10 mouse cellular contexts compared by ENCODE assay signal in the genomic region with DNA sequence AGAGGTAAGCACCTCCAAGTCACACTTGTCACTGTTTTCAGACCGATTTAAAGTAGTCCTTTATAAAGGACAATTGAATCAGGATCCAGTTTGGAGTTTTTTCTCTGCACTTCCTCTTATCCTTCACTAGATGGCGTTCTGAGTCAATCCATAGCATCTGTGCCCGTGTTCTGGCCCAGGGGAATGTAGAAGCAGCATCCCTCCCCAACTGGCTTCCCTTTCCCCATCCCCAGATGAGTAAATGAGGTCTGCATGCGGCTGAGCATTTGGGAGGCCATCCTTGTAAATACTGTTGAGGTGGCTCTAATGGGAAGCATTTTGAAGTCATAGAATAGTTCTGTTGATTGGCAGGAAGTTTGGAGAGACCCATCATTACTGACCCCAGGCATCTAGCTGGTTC.
DNase-seq lines count a peak whose midpoint lies in the region; ATAC-seq and TF ChIP-seq lines count a peak whose summit lies in the region.
"Had no signal": no experiment of that assay in that cellular context is flagged by ENCODE, and none has a peak within 500 bp of the region (broad histone marks: within the 10 kb centered on the region; RNA-seq: fewer than 3 reads in every experiment).

No protein-coding gene starts in this region.

- no peak for TF ChIP-seq EP300 in heart, adult 2 months (IDR thresholded peaks at IDR 0.05; ENCODE audit: insufficient read depth, low read depth, low read length)

- H3K27ac ChIP-seq in heart, adult 2 months, result no peak overlapping the region
- H3K27ac ChIP-seq in heart, embryonic 12.5 days (ENCODE audit: poor library complexity, severe bottlenecking), result no peak overlapping the region
- no peak overlapping the region for H3K27ac ChIP-seq in midbrain, postnatal 0 days (ENCODE audit: low read depth, low read length)
- H3K27ac ChIP-seq in midbrain, embryonic 11.5 days (ENCODE audit: low read depth, low read length), result no peak overlapping the region
- no peak overlapping the region for H3K27ac ChIP-seq in neural tube, embryonic 11.5 days (ENCODE audit: low read depth, low read length)
- H3K27ac ChIP-seq: limb, embryonic 13.5 days; stomach, embryonic 15.5 days had no signal

- TF ChIP-seq CTCF in heart, adult 2 months (IDR thresholded peaks at IDR 0.05), result peak; percentile 88
- peak; percentile 82 for TF ChIP-seq CTCF in midbrain, postnatal 0 days (IDR thresholded peaks at IDR 0.05)

- DNase-seq in heart, adult 2 months, result no peak
- DNase-seq in midbrain, postnatal 0 days (ENCODE audit: low spot score), result peak; percentile 56
- DNase-seq in midbrain, embryonic 11.5 days (ENCODE audit: low spot score, missing footprints), result no peak
- DNase-seq in embryo, embryonic 10.5 days (ENCODE audit: low spot score), result peak; percentile 71
- peak; percentile 25 for DNase-seq in neural tube, embryonic 11.5 days (ENCODE audit: low spot score)
- no peak for DNase-seq in testis, postnatal 10 days (ENCODE audit: low spot score)
- no peak for DNase-seq in urinary bladder, postnatal 25 days (ENCODE audit: low spot score)

- no peaks in the 10 kb centered on the region for H3K27me3 ChIP-seq in heart, adult 2 months (ENCODE audit: control insufficient read depth, insufficient read depth, low read length)
- H3K27me3 ChIP-seq in heart, embryonic 12.5 days (replicated peaks), result no peaks in the 10 kb centered on the region
- no peaks in the 10 kb centered on the region for H3K27me3 ChIP-seq in midbrain, postnatal 0 days (ENCODE audit: insufficient read depth, low read length)
- H3K27me3 ChIP-seq in midbrain, embryonic 11.5 days (ENCODE audit: control insufficient read depth, insufficient read depth, low read length), result no peaks in the 10 kb centered on the region
- no peaks in the 10 kb centered on the region for H3K27me3 ChIP-seq in neural tube, embryonic 11.5 days (ENCODE audit: control insufficient read depth, insufficient read depth, low read length)
- H3K27me3 ChIP-seq: limb, embryonic 13.5 days; stomach, embryonic 15.5 days had no signal

- no peaks in the 10 kb centered on the region for H3K79me2 ChIP-seq in heart, adult 2 months (replicated peaks; ENCODE audit: control insufficient read depth, insufficient read depth, low read length)

- H3K4me1 ChIP-seq in heart, adult 2 months (ENCODE audit: control insufficient read depth, insufficient read depth, low read length), result peaks cover 2% of the 10 kb centered on the region
- H3K4me1 ChIP-seq in heart, embryonic 12.5 days (replicated peaks), result no peaks in the 10 kb centered on the region
- H3K4me1 ChIP-seq in midbrain, postnatal 0 days (ENCODE audit: insufficient read depth, low read length), result no peaks in the 10 kb centered on the region
- no peaks in the 10 kb centered on the region for H3K4me1 ChIP-seq in midbrain, embryonic 11.5 days (ENCODE audit: control insufficient read depth, insufficient read depth, low read length)
- H3K4me1 ChIP-seq in neural tube, embryonic 11.5 days (ENCODE audit: control insufficient read depth, insufficient read depth, low read length), result no peaks in the 10 kb centered on the region
- H3K4me1 ChIP-seq: stomach, embryonic 15.5 days had no signal

- H3K9me3 ChIP-seq in heart, embryonic 12.5 days (replicated peaks), result peaks cover 6% of the 10 kb centered on the region; the same call in 1 of the 2 replicates
- H3K9me3 ChIP-seq in midbrain, postnatal 0 days (ENCODE audit: low read length), result no peaks in the 10 kb centered on the region
- H3K9me3 ChIP-seq in midbrain, embryonic 11.5 days (ENCODE audit: control insufficient read depth, low read length), result no peaks in the 10 kb centered on the region
- H3K9me3 ChIP-seq in neural tube, embryonic 11.5 days (ENCODE audit: control insufficient read depth, low read length), result no peaks in the 10 kb centered on the region
- H3K9me3 ChIP-seq: limb, embryonic 13.5 days; stomach, embryonic 15.5 days had no signal

- no peak overlapping the region for H3K9ac ChIP-seq in heart, adult 2 months (ENCODE audit: low read depth, low read length)
- H3K9ac ChIP-seq in heart, embryonic 12.5 days, result no peak overlapping the region
- no peak overlapping the region for H3K9ac ChIP-seq in midbrain, postnatal 0 days (replicated peaks; ENCODE audit: low read length, poor library complexity, severe bottlenecking)
- no peak overlapping the region for H3K9ac ChIP-seq in midbrain, embryonic 11.5 days (ENCODE audit: low read length)
- H3K9ac ChIP-seq in neural tube, embryonic 11.5 days (ENCODE audit: low read length), result no peak overlapping the region
- H3K9ac ChIP-seq: limb, embryonic 13.5 days; stomach, embryonic 15.5 days had no signal

- WGBS in heart, adult 2 months, result 12% methylated on average over 4 of the region's 4 CpGs
- 9% methylated on average over 4 of the region's 4 CpGs for WGBS in heart, embryonic 12.5 days
- 16% methylated on average over 4 of the region's 4 CpGs for WGBS in midbrain, postnatal 0 days
- 16% methylated on average over 4 of the region's 4 CpGs for WGBS in midbrain, embryonic 11.5 days
- WGBS in neural tube, embryonic 11.5 days, result 7% methylated on average over 4 of the region's 4 CpGs

- TF ChIP-seq POLR2A in heart, adult 2 months (IDR thresholded peaks at IDR 0.05; ENCODE audit: insufficient read depth, low read depth, low read length), result no peak

- ATAC-seq in heart, embryonic 12.5 days (ENCODE audit: insufficient number of reproducible peaks, low FRiP score), result no peak
- ATAC-seq in midbrain, postnatal 0 days (ENCODE audit: low FRiP score), result no peak
- ATAC-seq in midbrain, embryonic 11.5 days (ENCODE audit: low FRiP score), result no peak
- ATAC-seq in neural tube, embryonic 11.5 days (ENCODE audit: insufficient read depth, low FRiP score, low TSS enrichment), result no peak

- intact Hi-C loops in heart, adult 2 months (cut with DNase I), result loop anchor here (2.0 to 5.0 kb wide), 2 partner anchors 322 to 492 kb away; no protein-coding TSS in a partner anchor

- H3K4me2 ChIP-seq in heart, embryonic 12.5 days, result no peak overlapping the region
- no peak overlapping the region for H3K4me2 ChIP-seq in midbrain, postnatal 0 days (ENCODE audit: low read depth, low read length, poor library complexity, severe bottlenecking)
- no peak overlapping the region for H3K4me2 ChIP-seq in midbrain, embryonic 11.5 days
- no peak overlapping the region for H3K4me2 ChIP-seq in neural tube, embryonic 11.5 days (ENCODE audit: low read depth)
- H3K4me2 ChIP-seq: limb, embryonic 13.5 days; stomach, embryonic 15.5 days had no signal

- no peak overlapping the region for H3K4me3 ChIP-seq in heart, adult 2 months
- no peak overlapping the region for H3K4me3 ChIP-seq in heart, embryonic 12.5 days
- H3K4me3 ChIP-seq in midbrain, postnatal 0 days (ENCODE audit: low read depth, low read length), result no peak overlapping the region
- no peak overlapping the region for H3K4me3 ChIP-seq in midbrain, embryonic 11.5 days (ENCODE audit: low read depth, low read length)
- H3K4me3 ChIP-seq in neural tube, embryonic 11.5 days (ENCODE audit: low read depth, low read length), result no peak overlapping the region
- H3K4me3 ChIP-seq: limb, embryonic 13.5 days; stomach, embryonic 15.5 days had no signal

- H3K36me3 ChIP-seq in heart, adult 2 months (ENCODE audit: control insufficient read depth, insufficient read depth, low read length), result no peaks in the 10 kb centered on the region
- no peaks in the 10 kb centered on the region for H3K36me3 ChIP-seq in heart, embryonic 12.5 days
- no peaks in the 10 kb centered on the region for H3K36me3 ChIP-seq in midbrain, postnatal 0 days (ENCODE audit: insufficient read depth, low read length)
- H3K36me3 ChIP-seq in midbrain, embryonic 11.5 days (ENCODE audit: control insufficient read depth, insufficient read depth, low read length), result no peaks in the 10 kb centered on the region
- H3K36me3 ChIP-seq in neural tube, embryonic 11.5 days (ENCODE audit: control insufficient read depth, insufficient read depth, low read length), result no peaks in the 10 kb centered on the region
- H3K36me3 ChIP-seq: limb, embryonic 13.5 days; stomach, embryonic 15.5 days had no signal

Comparison
In these comparisons a context has a peak if more than half of its experiments do, and no peak if none do; other contexts are left out.
1. DNase-seq: peak in midbrain, postnatal 0 days (single experiment), embryo, embryonic 10.5 days (single experiment) and neural tube, embryonic 11.5 days (single experiment); none in heart, adult 2 months (0 of 2), midbrain, embryonic 11.5 days (single experiment), testis, postnatal 10 days (single experiment) and urinary bladder, postnatal 25 days (single experiment).